Mouse (Mus musculus): ENCODE data around the gene Olfr237-ps1.

GRCm38 (mm10) chr6:43190986-43191385 is 44.6 kb downstream of the Olfr237-ps1 start:
- TF ChIP-seq GATA1 (IDR thresholded peaks at IDR 0.05; ENCODE audit: low read length): no peak
- TF ChIP-seq TAL1 (IDR thresholded peaks at IDR 0.05; ENCODE audit: low read length): no peak

Data from erythroblast, embryonic 14.5 days (primary cell).